Mouse (Mus musculus) T-helper 17 cell (primary cell): ENCODE results near the gene Fmnl3.
"Not testable (repeated sequence)": the region's sequence is repeated elsewhere in the genome, so short reads cannot be mapped to it uniquely, and the experiment has no call there.

Experiments used
- in situ Hi-C, 2 experiments: fragments of 300-600 bp; cut with MboI, MseI; formaldehyde crosslinking; loops; 1 replicate in 1 of 2; 2 replicates in 1 of 2; pipeline ENCODE4 v1.15.1; 2025; ENCODE audit warnings: high pct_unique_total_duplicates in 2 of 2

Gene Fmnl3

DNA sequence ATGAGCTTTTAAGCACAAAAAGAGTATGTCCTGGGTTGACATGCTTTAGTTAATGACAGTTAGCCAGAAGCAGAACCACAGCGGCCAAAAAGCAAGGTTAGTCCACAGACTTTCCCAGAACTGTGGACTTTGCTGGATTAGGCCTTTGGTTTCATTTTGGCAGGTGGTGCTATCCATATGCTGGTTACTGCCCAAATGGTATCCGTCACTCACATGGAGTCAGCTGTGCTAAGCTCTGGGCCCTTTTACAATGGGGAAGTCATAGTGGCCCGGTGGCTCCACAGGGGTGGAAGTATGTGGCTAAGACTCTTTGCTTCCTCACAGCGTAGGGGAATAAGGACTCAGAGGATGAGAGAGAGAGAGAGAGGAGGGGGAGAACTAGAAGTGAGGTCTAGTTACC lies 17.7 kb upstream of the Fmnl3 start:
- in situ Hi-C loops, result no loop called here

DNA sequence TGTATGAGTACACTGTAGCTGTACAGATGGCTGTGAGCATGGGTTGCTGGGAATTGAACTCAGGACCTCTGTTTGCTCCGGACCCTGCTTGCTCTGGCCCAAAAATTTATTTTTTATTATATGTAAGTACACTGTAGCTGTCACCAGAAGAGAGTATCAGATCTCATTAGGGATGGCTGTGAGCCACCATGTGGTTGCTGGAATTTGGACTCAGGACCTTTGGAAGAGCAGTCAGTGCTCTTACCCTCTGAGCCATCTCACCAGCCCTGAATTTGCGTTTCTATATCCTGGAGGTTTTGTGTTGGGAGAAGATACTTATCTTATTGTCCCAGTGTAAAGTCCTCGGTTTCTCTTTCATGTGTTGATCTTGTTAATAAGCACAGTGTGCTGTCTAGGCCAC lies 16.5 kb upstream of the Fmnl3 start:
- in situ Hi-C loops, result no loop called here

DNA sequence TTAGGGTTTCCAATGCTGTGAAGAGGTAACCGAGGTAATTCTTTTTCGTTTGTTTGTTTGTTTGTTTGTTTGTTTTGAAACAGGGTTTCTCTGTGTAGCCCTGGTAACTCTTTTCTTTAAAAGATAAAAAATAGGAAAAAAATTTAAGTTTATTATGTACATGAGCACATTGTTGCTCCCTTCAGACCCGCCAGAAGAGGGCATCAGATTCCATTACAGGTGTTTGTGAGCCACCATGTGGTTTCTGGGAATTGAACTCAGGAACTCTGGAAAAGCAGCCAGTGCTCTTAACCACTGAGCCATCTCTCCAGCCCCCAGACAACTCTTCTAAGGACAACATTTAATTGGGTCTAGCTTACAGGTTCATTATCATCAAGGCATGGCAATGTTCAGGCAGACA lies 15.8 kb upstream of the Fmnl3 start:
- in situ Hi-C loops, result not testable (repeated sequence)

DNA sequence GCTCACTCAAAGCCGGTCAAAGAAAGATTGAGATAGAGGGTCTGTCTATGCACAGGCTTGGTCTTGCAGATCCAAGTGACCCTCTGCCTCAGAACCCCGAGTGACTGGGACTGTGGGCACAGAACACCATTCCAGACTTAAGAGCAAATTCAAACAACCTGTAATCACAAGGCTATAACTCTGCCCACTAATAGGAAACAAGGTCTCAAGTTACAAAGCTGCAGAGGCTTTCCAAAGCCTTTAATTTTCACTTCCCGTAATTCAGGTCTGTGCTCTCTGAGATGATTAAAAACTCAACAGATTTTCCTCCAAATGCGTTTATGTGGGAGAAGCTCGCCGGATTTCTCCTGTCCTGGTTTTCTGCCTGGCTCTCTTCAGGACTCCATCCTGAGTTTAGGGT lies 13.8 kb upstream of the Fmnl3 start:
- in situ Hi-C loops, result no loop called here

DNA sequence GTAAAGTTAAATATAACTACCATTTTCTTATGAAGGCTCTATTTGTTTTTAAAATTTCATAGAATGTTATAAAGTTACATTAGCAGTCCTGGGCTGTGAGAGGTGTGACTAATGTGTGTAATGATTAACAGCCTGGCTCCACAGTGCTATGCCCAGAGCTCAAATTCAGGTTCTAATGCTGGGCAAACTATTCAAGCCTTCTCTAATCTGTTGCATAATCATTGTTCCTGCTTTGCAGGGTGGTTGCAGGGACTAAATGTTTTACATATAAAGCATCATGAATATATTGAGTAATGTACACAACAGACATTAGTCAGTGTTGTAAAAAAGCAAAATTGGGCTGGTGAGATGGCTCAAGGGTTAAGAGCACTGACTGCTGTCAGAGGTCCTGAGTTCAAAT lies 12.6 kb upstream of the Fmnl3 start:
- in situ Hi-C loops, result no loop called here

DNA sequence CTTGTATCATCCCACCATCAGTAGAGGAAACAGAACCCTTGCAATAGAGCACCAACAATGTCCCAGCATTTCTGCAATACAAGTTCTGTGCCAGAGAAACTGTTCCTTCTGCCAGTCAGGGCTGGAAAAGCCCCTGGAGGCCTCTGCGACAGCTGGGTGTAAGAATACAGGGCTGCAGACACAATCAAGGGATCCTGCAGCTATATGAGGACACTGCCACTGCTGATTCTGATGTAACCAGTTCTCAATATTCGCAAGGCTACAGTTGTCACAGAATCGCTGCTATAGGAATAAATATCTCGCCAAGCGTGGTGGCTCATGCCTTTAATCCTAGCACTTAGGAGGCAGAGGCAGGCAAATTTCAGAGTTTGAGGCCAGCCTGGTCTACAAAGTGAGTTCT lies 6.0 kb upstream of the Fmnl3 start:
- in situ Hi-C loops, result loop anchor here (5.0 kb wide), 2 partner anchors 49 to 54 kb away; no protein-coding TSS in a partner anchor

DNA sequence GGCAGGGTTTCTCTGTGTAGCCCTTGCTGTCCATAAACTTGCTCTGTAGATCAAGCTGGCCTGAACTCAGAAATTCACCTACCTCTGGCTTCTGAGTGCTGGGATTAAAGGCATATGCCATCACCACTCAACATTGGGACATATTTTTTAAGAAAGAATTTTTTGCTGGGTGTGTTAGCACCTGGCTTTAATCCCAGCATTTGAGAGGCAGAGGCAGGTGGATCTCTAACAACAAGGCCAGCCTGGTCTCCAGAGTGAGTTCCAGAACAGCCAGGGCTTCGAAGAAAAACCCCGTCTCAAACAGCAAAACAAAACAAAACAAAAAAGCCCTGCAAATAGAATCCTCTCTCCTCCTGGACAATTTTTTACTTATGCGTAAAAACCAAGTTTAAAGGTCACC lies 5.3 kb upstream of the Fmnl3 start:
- in situ Hi-C loops, result loop anchor here (5.0 kb wide), 2 partner anchors 48 to 53 kb away; no protein-coding TSS in a partner anchor

DNA sequence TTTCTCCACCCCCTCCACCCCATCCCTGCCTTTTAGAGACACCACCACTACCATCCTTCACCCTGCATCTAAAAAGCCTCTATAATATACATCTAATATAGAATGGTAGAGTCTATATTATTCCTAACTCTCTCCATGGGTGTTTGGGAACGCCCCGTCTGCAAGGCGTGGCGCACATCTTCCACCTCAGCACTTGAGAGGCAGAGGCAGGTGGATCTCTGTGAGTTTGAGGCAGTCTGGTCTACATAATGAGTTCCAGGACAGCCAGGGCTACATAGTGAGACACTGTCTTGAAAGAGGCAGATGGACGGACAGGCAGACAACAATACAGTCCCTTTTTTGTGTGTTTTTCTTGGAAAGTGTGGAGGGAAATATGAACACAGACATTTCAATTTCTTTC lies 4.8 kb upstream of the Fmnl3 start:
- in situ Hi-C loops, result loop anchor here (5.0 kb wide), 2 partner anchors 48 to 53 kb away; no protein-coding TSS in a partner anchor

DNA sequence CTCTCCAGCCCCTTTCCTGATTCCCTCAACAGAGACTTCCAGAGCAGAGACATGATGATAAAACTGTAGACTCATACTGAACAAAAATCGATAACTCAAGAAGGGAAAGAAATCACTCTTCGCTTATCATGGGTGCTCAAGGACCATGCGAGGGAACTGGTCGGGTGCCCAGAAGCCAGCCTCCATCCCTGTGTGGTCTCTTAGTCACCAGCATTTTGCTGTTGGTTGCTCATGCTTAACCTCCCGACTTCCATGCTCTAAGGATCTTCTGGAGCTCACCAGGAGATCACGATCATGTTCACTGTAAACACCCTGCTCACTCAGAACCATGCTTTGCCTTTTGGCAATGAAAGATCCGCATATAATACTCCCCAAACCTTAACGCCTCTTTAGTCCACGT lies 2.5 kb upstream of the Fmnl3 start:
- in situ Hi-C loops, result no loop called here

DNA sequence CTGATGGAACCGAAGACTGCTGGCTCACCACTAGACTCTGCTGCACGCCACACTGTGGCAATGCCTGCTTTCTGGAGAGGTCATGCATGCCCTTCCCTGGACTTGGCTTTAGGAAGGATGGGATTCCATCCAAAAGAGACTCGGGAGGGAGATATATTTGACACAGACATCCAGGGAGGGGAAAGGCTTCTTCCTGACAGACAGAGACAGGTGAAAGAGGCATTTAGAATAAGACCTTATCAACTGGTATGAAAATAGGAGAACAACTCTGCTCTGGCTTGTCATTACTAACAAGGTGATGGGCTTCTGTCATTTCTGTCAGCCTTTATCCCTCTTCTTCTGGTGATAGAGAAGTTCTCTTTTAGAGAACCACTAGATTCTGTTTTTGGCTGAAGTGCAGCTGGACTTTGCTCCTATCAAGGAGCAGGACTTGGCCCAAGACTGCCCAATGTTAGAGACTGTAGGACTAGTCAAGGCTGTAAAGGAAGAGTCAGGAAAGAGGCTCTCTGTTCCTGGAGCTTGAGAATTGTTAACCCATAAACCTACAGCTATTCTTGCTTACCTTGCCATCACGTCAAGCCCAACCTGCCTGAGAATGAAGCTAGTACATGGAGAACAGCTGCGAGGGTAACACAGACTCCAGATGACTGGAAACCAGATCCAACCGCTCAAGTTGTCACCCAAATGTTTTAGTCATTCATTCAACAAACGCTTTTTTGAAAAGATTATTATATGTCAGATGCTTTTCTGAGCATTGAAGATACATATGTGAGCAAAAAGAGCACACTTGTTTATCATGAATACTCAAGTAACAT lies 1.5 kb upstream of the Fmnl3 start:
- in situ Hi-C loops, result no loop called here

DNA sequence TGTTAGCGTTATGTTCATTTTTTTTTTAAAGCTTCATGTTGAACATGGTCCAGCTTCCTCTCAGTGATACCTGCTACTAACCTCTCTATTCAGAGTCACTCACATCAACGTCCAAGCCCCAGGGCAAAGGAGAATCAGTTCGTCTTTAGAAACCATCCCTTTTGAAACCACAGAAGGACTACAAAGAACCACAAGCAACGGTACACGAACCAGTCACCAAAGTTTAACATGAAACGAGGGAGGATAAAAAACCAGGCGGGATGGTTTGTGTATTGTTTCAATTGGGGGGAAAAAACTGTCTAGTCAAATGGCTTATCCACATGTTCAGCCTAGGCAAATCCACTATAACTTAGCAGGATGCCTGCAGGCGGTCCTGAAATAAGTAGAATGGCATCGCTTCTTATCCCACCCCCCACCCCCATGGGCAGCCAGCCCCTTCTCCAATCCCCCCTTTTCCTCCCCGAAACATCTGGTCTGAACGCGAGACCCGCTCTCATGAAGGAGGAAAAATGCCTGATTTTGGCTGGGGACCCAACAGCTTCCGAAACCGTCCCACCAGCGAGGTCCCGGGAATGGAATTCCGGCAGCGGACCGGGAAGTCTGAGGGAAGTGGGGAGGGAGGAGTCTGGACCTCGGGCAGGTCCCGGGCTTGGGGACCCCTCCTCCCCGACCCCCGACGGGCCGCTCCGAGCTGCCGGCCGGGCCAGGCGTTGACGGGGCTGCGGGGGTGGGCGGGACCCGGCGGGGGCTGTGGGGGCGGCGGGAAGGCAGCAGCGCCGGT lies 701 bp downstream of the Fmnl3 start:
- in situ Hi-C loops, result no loop called here

DNA sequence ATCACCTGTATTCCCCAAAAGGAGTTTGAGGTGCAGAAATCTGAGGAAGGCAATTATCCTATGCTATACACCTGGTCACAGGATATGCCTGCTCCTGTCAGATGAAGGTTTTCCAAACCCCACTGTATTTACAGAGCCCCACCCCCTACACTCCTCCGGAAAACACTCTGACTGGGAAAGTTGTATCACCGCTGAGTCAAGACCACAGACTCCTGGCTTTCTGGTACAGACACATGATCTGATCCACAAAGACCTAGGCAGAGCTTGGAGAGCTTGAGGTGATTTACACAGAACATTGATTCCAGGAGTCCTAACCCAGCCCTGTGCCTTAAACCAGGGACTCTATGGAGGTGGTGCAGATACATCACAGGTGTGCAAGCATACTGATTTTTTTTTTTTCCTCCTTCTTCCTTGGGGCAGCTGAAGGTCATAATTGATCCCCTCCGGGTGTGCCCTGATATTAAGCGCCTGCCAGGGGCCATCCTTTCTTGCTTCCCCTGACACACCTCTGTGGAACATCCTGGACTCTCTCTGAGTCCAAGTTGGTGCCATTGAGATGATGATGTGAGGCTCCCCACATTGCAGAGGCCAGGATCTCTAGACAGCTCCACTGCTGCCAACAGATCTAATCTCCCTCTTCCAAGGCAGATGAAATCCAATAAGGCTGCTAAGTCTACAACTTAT lies 1.6 kb downstream of the Fmnl3 start:
- in situ Hi-C loops, result no loop called here

DNA sequence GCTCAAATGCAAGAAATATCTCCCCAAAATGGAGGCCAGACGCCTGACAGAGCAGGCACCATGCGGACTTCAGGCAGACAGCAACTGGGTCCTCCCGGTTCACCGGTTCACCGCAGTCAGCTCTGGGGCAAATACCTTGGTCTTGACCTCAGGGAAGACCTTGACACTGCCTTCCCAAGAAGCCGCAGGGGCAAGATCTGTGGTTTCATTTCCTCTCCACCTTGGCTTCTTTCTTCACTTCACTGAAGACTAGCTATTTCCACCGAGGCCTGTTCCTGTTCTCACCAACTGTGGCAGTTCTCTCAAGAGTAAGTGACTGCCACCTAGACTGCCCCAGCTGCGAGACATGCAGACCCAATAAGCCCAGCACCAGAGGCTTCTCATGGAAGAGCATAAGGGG lies 5.4 kb downstream of the Fmnl3 start:
- in situ Hi-C loops, result no loop called here

DNA sequence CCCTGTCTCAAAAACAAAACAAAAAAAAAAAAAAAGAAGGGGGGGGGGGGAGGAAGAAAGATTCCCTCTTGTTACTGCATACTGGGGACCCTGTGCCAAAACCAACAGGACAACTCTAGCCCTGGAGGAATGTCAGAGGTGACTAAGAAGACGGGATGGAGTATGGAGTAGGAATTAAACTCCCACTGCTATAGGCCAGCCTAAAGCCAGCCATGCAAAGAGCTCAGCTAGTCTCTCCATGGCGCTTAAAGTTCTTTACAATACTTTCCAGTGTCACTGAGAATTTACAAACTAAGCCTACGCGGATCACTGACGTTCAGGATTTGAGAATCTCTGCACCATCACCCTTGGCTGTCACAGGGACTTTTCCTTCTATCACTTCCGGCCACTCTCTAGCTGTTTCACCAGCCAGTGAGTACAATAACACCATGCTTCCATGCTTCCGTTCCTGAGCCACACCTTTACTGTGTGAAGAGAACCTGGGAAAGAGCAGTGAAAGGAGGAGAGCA lies 6.2 kb downstream of the Fmnl3 start:
- in situ Hi-C loops, result no loop called here

DNA sequence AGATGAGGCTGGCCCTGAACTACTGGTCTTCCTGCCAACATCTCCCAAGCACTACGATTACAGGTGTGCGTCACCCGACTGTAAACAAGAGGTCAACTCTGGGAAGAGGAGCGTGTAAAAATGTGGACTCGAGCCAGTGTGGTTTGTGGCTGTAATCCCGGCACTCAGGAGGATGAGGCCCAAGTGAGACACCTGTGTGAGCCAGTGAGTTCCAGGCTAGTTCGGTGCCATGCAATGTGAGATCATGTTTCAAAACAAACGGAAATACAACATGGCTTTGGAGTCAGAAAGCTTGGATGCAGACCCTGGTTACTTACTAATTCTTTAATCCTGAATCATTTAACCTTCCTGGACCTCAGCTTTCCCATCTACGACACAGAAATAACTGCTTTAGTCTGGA lies 11.3 kb downstream of the Fmnl3 start:
- in situ Hi-C loops, result no loop called here

DNA sequence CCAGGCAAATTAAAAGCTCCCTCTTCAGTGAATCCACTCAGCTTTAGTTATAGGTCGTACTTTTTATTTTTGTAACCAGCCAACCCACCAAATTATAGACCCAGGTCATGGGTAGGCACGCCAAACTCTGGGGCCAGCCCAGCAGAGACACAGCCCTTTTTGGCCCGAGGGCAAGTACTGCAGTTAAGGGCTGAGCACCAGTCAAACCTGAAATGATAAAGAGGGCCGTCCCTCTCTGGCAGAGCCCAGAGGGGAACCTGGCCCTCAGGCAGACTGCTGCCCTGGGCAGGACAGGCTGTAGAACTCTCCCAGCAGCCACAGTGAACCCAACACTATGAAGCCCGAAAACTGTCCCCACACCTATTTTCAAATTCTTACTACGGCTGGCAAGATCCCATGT lies 13.8 kb downstream of the Fmnl3 start:
- in situ Hi-C loops, result no loop called here

DNA sequence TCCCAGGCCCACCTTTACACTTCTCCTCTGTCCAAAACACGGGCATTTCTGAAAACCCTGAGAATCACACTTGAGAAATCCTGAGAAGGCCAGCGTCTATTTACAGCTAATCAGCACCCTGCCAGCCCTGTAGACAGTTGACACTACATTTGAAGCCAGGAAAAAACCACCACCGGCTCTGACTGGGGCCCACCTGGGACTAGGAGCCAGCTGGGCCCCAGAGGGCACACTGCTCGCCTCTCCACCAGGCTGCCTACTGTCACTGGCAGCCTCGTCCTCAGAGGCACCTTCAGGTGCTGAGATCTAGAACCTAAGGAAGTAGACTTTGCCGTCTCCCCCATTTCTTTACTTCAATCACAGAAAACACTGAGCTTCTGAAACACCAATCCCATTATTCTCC lies 14.6 kb downstream of the Fmnl3 start:
- in situ Hi-C loops, result no loop called here

DNA sequence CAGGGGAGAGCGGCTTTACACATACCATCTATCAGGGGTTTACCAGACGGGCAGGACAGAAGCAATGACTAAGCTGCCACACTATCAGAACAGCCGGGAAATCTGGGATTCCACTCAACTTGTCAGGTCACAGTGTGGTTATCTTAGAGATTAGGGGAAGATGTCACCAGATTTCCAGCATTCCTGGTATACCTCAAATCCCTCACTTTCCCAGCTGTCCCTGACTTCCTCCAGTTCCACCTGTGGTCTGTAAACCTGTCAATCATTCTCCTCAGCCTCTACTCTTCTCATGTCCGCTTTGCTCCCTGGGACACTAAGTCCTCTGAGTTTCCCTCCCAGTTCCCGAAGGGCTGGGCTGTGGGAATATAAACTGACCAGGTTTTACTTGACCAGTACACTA lies 18.0 kb downstream of the Fmnl3 start:
- in situ Hi-C loops, result no loop called here

DNA sequence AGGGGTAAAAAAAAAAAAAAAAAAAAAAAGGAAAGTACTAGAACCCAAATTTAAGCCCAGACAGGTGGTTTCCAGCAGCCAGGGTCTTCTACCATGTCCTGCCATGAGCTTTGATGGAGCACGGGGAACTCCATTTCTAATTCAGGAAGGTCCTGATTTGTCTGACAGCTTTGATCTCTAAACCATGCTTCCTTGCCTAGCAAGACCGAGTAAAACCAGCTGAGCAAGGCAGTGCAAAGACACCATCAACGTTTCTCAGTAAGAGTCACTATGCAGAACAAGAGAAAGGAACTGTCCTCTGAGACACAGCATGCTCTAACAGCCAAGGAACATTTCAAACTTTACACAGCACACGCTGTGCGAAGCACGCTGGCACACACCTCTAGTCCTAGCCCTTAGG lies 18.7 kb downstream of the Fmnl3 start:
- in situ Hi-C loops, result no loop called here

DNA sequence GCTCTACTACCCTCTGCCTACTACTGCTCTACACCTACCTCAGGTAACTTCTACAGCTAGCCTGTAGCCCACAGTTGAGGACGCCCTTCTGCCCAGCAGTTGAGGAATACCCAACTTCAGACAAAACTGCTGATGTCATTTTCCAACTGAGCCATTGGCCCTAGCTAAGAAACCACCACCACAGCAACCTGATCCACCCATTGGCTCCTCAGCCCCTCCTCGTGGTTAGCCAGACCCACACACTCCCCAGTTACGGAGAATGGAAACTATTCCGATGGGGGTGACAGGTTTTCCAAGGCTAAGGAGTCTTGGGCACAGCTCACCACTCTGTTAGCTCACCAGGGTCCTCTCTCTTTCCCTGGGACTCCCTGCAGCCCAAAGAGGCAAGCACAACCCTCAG lies 25.3 kb downstream of the Fmnl3 start:
- in situ Hi-C loops, result no loop called here

DNA sequence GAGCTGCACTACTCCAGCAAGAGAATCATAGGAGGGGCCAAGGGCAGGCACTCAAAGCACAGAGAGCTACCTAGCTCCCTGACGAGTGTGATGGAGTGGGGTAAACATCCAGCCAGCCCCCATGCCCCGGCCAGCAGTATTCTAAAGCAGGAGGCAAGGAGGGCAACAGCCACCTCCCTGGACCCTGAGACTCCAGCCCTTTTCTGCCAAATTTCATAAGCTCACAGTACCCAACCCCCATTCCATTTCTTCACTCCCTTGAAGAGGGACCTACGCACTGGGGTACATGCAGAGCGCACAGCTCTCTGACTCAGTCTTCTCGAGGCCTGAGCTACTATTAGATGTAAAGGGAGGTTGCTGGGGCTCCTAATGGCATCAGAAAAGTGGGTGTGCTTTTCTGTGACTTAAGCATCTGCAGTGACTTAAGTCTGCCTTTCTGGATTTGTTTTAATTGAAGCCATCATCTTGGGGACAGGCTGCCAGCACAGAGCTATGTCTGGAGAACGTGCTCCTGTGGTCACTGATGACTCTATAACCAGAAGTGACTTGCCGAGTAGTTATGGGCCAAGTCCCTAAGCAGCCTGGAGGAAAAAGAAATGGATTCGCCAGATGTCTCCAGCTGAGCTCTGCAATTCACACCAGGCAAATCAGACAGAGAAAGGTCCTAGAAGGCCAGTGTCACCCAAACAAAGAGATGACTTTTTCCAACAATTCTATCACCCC lies 26.0 kb downstream of the Fmnl3 start:
- in situ Hi-C loops, result no loop called here
